Mouse (Mus musculus): ENCODE measurements around the gene Fhl3. TPM values are rescaled to one million over a fixed set of nuclear protein-coding genes. Genes with fewer than 3 reads are reported as not detected.

The Fhl3 gene
- not detected for polyA plus RNA-seq (2014; fragmentation: Illumina TruSeq; extraction: RNeasy Lipid Tissue Mini Kit (QIAGEN cat#74804); ENCODE audit: low read depth, low replicate concordance)

GRCm38 (mm10) chr4:124700248-124700971, at the start of gene Fhl3:
Fhl3 (plus strand) TSS chr4:124700701.

GRCm38 (mm10) chr4:124656518-124656853, 44.0 kb upstream of the Fhl3 start, which contains the start of gene Pou3f1:
Pou3f1 (plus strand) TSS chr4:124656807.

GRCm38 (mm10) chr4:124693135-124693894, 7.2 kb upstream of the Fhl3 start, which contains the start of gene Utp11:
Utp11 (minus strand) TSS chr4:124693600.

GRCm38 (mm10) chr4:124714545-124715481, 14.3 kb downstream of the Fhl3 start, which contains the start of gene Sf3a3:
Sf3a3 (plus strand) TSS chr4:124714776.

GRCm38 (mm10) chr4:124741376-124742343, 41.2 kb downstream of the Fhl3 start, which contains the start of gene Inpp5b:
Inpp5b (plus strand) TSS chr4:124741850.

Other genes with a start within 250 kb of the Fhl3 start
- not detected for gene 3100002H09Rik, start 89.9 kb upstream of the Fhl3 start, polyA plus RNA-seq (2014; fragmentation: Illumina TruSeq; extraction: RNeasy Lipid Tissue Mini Kit (QIAGEN cat#74804); ENCODE audit: low read depth, low replicate concordance)
- gene Pou3f1, start 43.9 kb upstream of the Fhl3 start, polyA plus RNA-seq (2014; fragmentation: Illumina TruSeq; extraction: RNeasy Lipid Tissue Mini Kit (QIAGEN cat#74804); ENCODE audit: low read depth, low replicate concordance), result not detected
- gene Utp11, start 7.1 kb upstream of the Fhl3 start, polyA plus RNA-seq (2014; fragmentation: Illumina TruSeq; extraction: RNeasy Lipid Tissue Mini Kit (QIAGEN cat#74804); ENCODE audit: low read depth, low replicate concordance), result 91.4 TPM
- gene Sf3a3, start 14.1 kb downstream of the Fhl3 start, polyA plus RNA-seq (2014; fragmentation: Illumina TruSeq; extraction: RNeasy Lipid Tissue Mini Kit (QIAGEN cat#74804); ENCODE audit: low read depth, low replicate concordance), result 33.8 TPM
- 17.5 TPM for gene Inpp5b, start 41.1 kb downstream of the Fhl3 start, polyA plus RNA-seq (2014; fragmentation: Illumina TruSeq; extraction: RNeasy Lipid Tissue Mini Kit (QIAGEN cat#74804); ENCODE audit: low read depth, low replicate concordance)
- gene Mtf1, start 101.4 kb downstream of the Fhl3 start, polyA plus RNA-seq (2014; fragmentation: Illumina TruSeq; extraction: RNeasy Lipid Tissue Mini Kit (QIAGEN cat#74804); ENCODE audit: low read depth, low replicate concordance), result 15.1 TPM
- gene Yrdc, start 150.0 kb downstream of the Fhl3 start, polyA plus RNA-seq (2014; fragmentation: Illumina TruSeq; extraction: RNeasy Lipid Tissue Mini Kit (QIAGEN cat#74804); ENCODE audit: low read depth, low replicate concordance), result 21.5 TPM
- gene 1110065P20Rik, start 150.5 kb downstream of the Fhl3 start, polyA plus RNA-seq (2014; fragmentation: Illumina TruSeq; extraction: RNeasy Lipid Tissue Mini Kit (QIAGEN cat#74804); ENCODE audit: low read depth, low replicate concordance), result 1.2 TPM
- gene Maneal, start 161.5 kb downstream of the Fhl3 start, polyA plus RNA-seq (2014; fragmentation: Illumina TruSeq; extraction: RNeasy Lipid Tissue Mini Kit (QIAGEN cat#74804); ENCODE audit: low read depth, low replicate concordance), result 0.25 TPM
- gene Epha10, start 180.2 kb downstream of the Fhl3 start, polyA plus RNA-seq (2014; fragmentation: Illumina TruSeq; extraction: RNeasy Lipid Tissue Mini Kit (QIAGEN cat#74804); ENCODE audit: low read depth, low replicate concordance), result not detected
- gene 9930104L06Rik, start 236.3 kb downstream of the Fhl3 start, polyA plus RNA-seq (2014; fragmentation: Illumina TruSeq; extraction: RNeasy Lipid Tissue Mini Kit (QIAGEN cat#74804); ENCODE audit: low read depth, low replicate concordance), result 7.7 TPM
- gene Cdca8, start 238.6 kb downstream of the Fhl3 start, polyA plus RNA-seq (2014; fragmentation: Illumina TruSeq; extraction: RNeasy Lipid Tissue Mini Kit (QIAGEN cat#74804); ENCODE audit: low read depth, low replicate concordance), result 26.0 TPM

Measured in sigmoid colon, adult 10 weeks (tissue).